ENCODE assay signal across 11 mouse cellular contexts in genomic region chr14:36921346-36922049, GRCm38 (mm10).
"Had no signal": no experiment of that assay in that cellular context is flagged by ENCODE, and none has a peak within 500 bp of the region (broad histone marks: within the 10 kb centered on the region; RNA-seq: fewer than 3 reads in every experiment).

No protein-coding gene starts in this region.

- H3K4me2 ChIP-seq: limb, embryonic 15.5 days; liver, embryonic 15.5 days; lung, embryonic 14.5 days; midbrain, embryonic 13.5 days; neural tube, embryonic 15.5 days had no signal

- H3K27ac ChIP-seq: limb, embryonic 15.5 days; liver, embryonic 15.5 days; midbrain, embryonic 13.5 days; neural tube, embryonic 15.5 days had no signal

- H3K4me3 ChIP-seq: limb, embryonic 15.5 days; liver, embryonic 15.5 days; midbrain, embryonic 13.5 days; myocyte; neural tube, embryonic 15.5 days had no signal

- H3K4me1 ChIP-seq: liver, embryonic 15.5 days; midbrain, embryonic 13.5 days had no signal

- ATAC-seq: midbrain, embryonic 13.5 days had no signal

- H3K9ac ChIP-seq: limb, embryonic 15.5 days; liver, embryonic 15.5 days; lung, embryonic 14.5 days; midbrain, embryonic 13.5 days; neural tube, embryonic 15.5 days had no signal

- H3K9me3 ChIP-seq: limb, embryonic 15.5 days; liver, embryonic 15.5 days; midbrain, embryonic 13.5 days; neural tube, embryonic 15.5 days had no signal

- H3K27me3 ChIP-seq: limb, embryonic 15.5 days; liver, embryonic 15.5 days; midbrain, embryonic 13.5 days; neural tube, embryonic 15.5 days had no signal

- DNase-seq: kidney, postnatal 14 days; layer of hippocampus, adult 9-11 months; layer of hippocampus, postnatal 36 days; lung, embryonic 14.5 days; lung, postnatal 14 days; thymus, postnatal 4 days had no signal

- H3K36me3 ChIP-seq: limb, embryonic 15.5 days; liver, embryonic 15.5 days had no signal
